Mouse (Mus musculus): ENCODE measurements around the gene Olfr229. TPM values are rescaled to one million over a fixed set of nuclear protein-coding genes. Genes with fewer than 3 reads are reported as not detected.

Gene Olfr229
- polyA plus RNA-seq, 1 experiment = not detected

Other genes starting within 250 kb of the Olfr229 start
- not detected in 2 replicates for gene Olfr963, start 240.1 kb upstream of the Olfr229 start, polyA plus RNA-seq (2012; rRNA removed)
- gene Olfr149, start 200.2 kb upstream of the Olfr229 start, polyA plus RNA-seq (2012; rRNA removed) = not detected in 2 replicates
- gene Olfr965, start 196.0 kb upstream of the Olfr229 start, polyA plus RNA-seq (2012; rRNA removed) = not detected in 2 replicates
- not detected in 2 replicates for gene Olfr150, start 176.4 kb upstream of the Olfr229 start, polyA plus RNA-seq (2012; rRNA removed)
- gene Olfr967, start 161.1 kb upstream of the Olfr229 start, polyA plus RNA-seq (2012; rRNA removed) = not detected in 2 replicates
- not detected in 2 replicates for gene Olfr968, start 124.1 kb upstream of the Olfr229 start, polyA plus RNA-seq (2012; rRNA removed)
- gene Olfr969, start 116.4 kb upstream of the Olfr229 start, polyA plus RNA-seq (2012; rRNA removed) = not detected in 2 replicates
- not detected in 2 replicates for gene Olfr970, start 98.5 kb upstream of the Olfr229 start, polyA plus RNA-seq (2012; rRNA removed)
- not detected in 2 replicates for gene Olfr971, start 70.5 kb upstream of the Olfr229 start, polyA plus RNA-seq (2012; rRNA removed)
- gene Olfr972, start 40.9 kb upstream of the Olfr229 start, polyA plus RNA-seq (2012; rRNA removed) = not detected in 2 replicates
- not detected in 2 replicates for gene Olfr974, start 30.2 kb downstream of the Olfr229 start, polyA plus RNA-seq (2012; rRNA removed)
- not detected in 2 replicates for gene Olfr975, start 44.7 kb downstream of the Olfr229 start, polyA plus RNA-seq (2012; rRNA removed)
- gene Olfr976, start 53.8 kb downstream of the Olfr229 start, polyA plus RNA-seq (2012; rRNA removed) = not detected in 2 replicates
- not detected in 2 replicates for gene Olfr978, start 84.8 kb downstream of the Olfr229 start, polyA plus RNA-seq (2012; rRNA removed)
- not detected in 2 replicates for gene Olfr979, start 96.1 kb downstream of the Olfr229 start, polyA plus RNA-seq (2012; rRNA removed)
- not detected in 2 replicates for gene Olfr980, start 102.2 kb downstream of the Olfr229 start, polyA plus RNA-seq (2012; rRNA removed)
- not detected in 2 replicates for gene Olfr981, start 114.1 kb downstream of the Olfr229 start, polyA plus RNA-seq (2012; rRNA removed)
- not detected in 2 replicates for gene Olfr982, start 166.5 kb downstream of the Olfr229 start, polyA plus RNA-seq (2012; rRNA removed)
- gene Olfr983, start 186.3 kb downstream of the Olfr229 start, polyA plus RNA-seq (2012; rRNA removed) = not detected in 2 replicates
- gene Olfr984, start 206.9 kb downstream of the Olfr229 start, polyA plus RNA-seq (2012; rRNA removed) = not detected in 2 replicates
- gene Olfr985, start 222.8 kb downstream of the Olfr229 start, polyA plus RNA-seq (2012; rRNA removed) = not detected in 2 replicates
- gene Tmem225, start 240.8 kb downstream of the Olfr229 start, polyA plus RNA-seq (2012; rRNA removed) = not detected in 2 replicates

Data from cortical plate, adult 2 months (tissue).